Mouse (Mus musculus) adrenal gland, adult (tissue): ENCODE data around the gene Mon2.

ENCODE experiments used
- DNase-seq, 2 experiments: peaks; one replicate each; pipeline ENCODE4 v3.0.0; 2022 to 2023; ENCODE audit warnings: low spot score in 1 of 2; ENCODE audit not compliant: inconsistent age in 2 of 2

The Mon2 gene

GRCm38 (mm10) chr10:123076245-123077023, at the start of gene Mon2:
Gene Mon2 (minus strand): TSS chr10:123076505.
- peak; percentile 98 for DNase-seq

- DNase-seq = no peak
These were observed 44.5 kb upstream of the Mon2 start for GRCm38 (mm10) chr10:123120666-123121392.

GRCm38 (mm10) chr10:123116861-123117260, 40.6 kb upstream of the Mon2 start:
- DNase-seq = no peak

- DNase-seq = no peak
These were observed 37.2 kb upstream of the Mon2 start for GRCm38 (mm10) chr10:123113466-123113865.

GRCm38 (mm10) chr10:123112787-123113168, 36.5 kb upstream of the Mon2 start:
- no peak for DNase-seq

DNA sequence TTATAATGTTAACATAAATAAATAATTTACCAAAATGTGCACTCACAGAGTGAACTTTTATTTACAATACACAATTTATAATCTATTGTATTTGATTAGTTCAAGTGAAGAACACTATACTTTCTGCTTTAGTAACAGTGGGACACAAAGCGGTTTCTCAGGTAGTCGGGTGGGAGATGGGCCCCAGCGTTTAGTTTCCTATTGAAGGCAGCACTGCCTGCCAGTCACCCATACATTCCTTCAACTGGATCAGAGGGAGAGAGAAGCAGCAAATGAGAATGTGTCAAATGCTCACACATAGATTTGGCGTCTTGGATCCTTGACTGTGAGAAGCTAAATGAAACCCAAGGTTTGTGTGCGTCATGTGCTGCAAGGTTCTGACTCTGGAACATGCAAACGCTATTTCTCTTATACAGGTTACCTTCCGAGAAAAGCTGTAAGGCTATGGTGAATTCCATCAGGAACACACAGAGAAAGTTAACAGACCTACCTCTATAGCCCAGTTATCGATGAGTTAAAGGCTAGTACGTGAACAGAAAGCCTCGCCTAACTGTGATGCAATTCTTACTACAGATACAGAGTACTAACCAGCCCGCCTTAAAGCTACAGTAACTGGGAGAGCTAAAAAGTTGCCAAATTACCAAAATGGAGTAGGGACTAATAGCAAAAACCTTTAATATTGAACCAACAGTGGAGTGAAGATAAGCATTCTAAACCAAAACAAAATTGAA, 35.9 kb upstream of the Mon2 start:
- no peak for DNase-seq

- DNase-seq = no peak
These were observed 34.2 kb upstream of the Mon2 start for GRCm38 (mm10) chr10:123110548-123110947.

- no peak for DNase-seq
These were observed 32.2 kb upstream of the Mon2 start for GRCm38 (mm10) chr10:123108527-123108926.

- no peak for DNase-seq
These were observed 31.8 kb upstream of the Mon2 start for GRCm38 (mm10) chr10:123108121-123108520.

- no peak for DNase-seq
These were observed 25.0 kb upstream of the Mon2 start for GRCm38 (mm10) chr10:123101303-123101702.

DNA sequence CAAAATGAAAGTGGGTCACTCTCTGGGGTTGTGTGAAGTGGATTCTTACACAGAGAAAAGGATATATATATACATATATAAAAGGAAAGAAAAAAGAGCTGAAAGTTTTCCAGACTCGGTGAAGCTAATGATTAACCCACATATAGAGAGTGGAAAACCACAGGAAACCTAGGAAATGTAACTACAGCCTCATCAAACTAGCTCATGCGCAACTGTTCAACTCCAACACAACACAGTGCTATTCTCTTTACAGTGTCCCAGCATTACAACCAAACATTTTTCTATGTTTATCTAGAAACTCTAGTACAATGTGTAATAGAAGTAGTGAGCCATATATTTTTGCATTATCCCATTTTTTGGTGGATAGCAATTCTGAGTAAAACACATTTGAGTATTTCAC, 24.3 kb upstream of the Mon2 start:
- DNase-seq = no peak

DNA sequence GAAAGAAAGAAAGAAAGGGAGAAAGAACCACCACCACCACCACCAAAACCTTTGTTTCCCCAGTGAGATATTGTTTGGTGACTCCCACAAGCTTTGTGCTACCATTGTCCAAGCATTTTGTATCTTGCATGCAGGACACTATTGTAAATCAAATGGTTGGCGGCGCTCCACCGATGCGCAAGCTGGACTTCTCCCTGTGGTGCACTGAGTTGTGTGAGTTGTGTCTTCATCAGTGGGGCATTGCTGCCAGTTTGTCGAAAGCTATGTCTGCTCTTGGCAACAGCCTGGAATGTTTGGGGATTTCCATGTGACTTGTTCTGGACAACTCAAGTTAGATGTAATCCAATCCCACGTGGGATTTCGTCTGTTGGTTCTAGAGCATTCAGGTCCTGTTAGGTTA, 18.2 kb upstream of the Mon2 start:
- DNase-seq = no peak

DNA sequence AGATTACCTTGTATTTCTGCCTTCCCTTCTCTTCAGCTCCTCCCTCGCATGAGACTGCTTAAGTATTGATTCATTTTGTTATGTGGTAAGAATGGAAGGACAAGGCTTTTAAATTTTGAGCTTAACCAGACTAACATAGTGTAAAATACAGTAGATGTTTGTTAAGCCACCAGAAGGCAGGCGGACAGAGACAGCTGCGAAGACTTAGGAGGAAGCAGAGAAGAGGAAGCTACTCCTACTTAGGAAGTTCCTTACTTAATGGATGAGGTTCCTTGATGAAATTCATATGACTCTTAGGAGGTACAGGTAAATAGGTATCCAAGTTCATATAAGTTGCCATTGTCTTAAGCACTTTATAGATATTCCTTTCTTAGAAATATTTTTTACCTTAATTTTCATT, 16.3 kb upstream of the Mon2 start:
- no peak for DNase-seq

- DNase-seq = peak; percentile 31 to 80
These were observed 15.4 kb upstream of the Mon2 start for GRCm38 (mm10) chr10:123091737-123092136.

DNA sequence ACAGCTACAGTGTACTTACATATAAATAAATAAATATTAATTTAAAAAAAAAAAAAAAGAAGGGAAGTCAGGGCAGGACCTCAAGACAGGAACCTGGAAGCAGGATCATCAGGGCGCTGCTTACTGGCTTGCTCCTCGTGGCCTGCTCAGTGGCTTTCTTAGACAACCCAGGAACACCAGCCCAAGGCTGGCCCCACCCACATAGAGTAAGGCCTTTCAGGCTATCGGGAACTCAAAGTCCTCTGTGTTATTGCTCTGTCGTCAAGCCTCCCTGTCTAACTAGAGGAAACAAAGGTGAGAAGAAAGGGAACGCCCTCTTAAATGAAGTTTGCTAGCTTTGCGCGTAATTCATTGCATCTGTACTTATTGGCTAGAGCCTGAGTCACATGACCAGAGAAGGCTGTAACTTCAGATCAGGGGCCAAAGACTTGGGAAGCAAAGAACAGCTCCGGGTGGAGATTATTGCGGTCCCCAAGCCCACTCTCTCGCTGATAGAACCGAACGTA, 13.2 kb upstream of the Mon2 start:
- no peak for DNase-seq

GRCm38 (mm10) chr10:123086847-123087246, 10.5 kb upstream of the Mon2 start:
- DNase-seq = no peak

DNA sequence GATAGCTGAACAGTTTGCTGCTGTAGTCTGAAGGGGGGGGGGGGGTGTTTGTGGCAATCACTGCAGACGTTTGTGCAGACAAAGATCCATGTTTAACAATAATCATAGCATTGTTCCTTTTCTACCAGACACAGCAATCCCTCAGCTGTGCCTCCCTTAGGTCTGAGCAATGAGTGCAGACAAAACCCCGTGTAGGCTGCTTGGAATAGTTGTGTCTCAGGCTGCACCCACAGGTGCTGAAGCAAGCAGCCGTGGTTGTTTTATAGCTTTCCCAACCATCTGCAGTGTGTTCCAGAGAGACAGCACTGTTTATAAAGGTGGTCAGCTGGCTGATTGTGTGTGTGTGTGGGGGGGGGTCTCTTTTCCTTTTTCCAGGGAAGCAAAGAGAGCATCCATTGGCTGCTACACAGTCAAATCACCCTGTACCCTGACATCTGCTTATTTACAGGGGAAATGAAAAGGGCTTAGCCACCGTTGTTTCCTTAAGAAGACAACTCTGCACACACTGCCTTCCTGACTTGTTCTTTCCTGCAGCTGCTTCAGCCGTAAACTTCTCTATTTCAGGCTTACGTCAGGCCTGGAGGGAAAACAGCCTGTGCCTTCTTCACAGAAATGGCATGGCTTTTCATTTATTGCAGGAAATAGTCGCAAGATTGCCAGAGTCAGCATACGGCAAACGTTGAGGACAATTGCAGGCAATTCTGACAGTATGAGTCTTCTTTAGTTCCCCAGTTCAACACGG, 8.8 kb upstream of the Mon2 start:
- no peak for DNase-seq

- no peak for DNase-seq
These were observed 8.0 kb upstream of the Mon2 start for GRCm38 (mm10) chr10:123084307-123084706.

GRCm38 (mm10) chr10:123075751-123076242, 508 bp downstream of the Mon2 start:
- DNase-seq = no peak

DNA sequence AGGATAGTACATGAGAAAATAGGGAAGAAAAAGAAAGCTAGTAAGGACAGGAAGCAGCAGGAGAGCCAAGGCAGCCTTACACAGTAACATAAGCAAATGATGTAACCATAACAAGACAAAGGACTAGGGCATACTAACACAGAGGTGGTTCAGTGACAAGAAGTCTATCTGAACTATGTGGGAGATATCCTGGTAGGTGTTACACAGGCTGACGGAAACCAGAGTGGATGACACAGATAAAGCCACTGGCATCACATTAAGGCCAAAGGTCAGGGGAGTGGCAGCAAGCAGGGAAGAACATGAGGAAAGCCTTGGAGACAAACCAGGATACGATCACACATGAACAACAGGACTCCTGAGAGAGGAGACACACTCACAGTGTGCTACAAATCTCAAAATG, 4.3 kb downstream of the Mon2 start:
- no peak for DNase-seq

GRCm38 (mm10) chr10:123063021-123063420, 13.3 kb downstream of the Mon2 start:
- DNase-seq = no peak
